Mouse (Mus musculus): ENCODE results near the gene Secisbp2.

Secisbp2 gene

DNA sequence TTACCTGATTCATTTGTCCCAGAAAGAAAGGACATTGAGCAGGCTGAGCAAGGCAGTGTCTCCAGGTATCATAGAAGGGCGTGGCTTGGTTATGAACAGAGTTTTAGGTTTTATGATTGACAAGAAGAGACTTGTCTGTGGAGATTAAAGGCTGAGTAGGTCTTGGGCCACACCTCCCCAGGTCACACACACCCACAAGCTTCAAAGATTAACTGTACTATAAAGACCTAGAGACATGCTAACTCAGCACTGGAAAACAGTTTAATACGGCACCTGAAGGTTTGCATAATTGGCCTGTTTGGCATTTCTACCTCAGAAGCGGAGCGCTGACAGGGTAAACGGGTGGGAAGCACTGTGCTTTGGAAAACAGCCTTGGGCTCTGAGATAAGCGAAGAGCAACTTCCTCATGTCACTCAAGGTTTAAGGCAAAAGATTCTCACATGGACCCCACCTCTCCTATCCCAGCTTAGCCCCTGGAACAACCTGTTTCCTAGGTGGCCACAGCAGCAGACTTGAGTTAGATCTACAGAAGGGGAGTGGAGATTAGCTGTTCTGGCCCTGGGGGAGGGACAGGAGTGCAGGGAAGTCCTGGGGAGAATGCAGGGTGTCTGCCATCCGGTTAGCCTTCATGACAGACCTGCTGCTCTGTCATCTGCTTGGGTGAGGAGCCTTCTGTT is 33.9 kb downstream of the Secisbp2 start:
- peak; percentile 39 to 67 for DNase-seq

DNA sequence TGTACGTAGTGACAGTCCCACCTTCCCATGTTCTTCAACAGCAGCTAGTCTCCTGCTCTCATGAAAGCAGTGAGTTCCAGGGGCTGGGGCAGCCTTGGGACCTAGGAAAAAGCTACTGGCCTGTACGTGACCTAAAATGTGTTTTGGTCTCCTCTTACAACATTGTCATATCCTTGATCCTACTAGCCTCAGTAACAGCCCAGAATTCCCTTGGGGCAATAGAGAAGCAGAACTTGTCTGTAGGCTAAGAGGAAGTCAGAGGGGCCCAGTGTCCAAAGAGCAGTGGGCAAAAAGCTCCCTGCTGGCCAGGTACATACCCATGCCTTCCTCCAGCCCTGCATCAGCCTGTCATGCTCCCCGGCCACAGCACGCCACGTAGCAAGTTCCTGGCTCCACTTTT is 35.5 kb downstream of the Secisbp2 start:
- DNase-seq = no peak

DNA sequence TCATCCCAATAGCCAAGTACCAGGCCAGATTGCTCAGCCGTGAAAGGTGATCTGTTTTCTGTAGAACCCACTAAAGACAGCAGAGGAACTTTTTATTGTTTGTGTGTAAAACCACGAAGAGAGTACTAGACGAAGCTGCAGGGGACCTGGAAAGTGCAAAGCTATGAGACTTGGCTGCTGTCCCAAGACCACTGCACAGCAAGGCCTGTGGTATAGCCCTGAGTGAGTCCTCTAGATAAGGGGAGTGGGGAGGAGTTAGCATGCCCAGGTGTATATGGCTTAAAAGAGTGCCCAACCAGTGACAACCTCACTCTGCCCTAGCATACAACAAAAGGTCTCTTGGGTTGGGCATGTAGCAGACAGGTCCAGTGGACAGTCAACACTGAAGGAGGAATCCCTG is 37.2 kb downstream of the Secisbp2 start:
- no peak for DNase-seq

DNA sequence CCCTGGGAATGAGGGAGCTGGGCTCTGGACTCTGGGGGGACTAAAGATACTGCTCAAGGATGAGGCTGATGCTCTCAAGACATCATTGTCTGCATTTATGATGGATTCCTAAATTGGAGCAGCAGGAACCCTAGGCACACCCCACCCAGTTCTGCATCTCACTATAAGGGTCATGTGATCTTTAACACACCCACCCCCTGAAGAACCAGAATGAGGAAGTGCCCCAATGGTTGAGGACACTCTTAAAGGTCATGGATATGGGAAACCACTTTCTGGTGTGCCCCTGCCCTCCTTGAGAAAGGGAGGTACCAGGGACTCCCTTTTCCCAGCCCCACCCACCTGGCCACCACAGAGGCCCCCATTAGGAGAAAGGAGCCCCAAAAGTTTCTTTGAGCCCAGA is 45.0 kb downstream of the Secisbp2 start:
- DNase-seq = no peak

DNA sequence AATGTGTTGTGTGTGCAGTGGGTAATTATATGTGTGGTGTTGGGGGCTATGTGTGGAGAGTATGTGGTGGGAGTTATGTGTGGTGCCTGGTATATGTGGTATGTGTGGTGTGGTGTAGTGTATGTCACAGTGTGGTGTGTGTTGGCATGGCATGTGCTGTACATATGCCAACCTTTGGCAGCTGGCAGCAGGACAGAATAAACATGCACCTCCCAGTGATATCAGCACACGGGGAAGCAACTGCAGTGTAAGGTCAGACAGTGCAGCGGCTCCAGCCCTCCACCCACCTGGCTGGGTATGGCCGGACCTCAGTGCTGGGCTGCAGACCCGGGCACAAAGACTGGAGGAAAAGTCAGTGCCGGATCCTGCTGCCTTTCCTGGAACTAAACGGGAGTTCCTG is 46.0 kb downstream of the Secisbp2 start:
- DNase-seq = no peak

DNA sequence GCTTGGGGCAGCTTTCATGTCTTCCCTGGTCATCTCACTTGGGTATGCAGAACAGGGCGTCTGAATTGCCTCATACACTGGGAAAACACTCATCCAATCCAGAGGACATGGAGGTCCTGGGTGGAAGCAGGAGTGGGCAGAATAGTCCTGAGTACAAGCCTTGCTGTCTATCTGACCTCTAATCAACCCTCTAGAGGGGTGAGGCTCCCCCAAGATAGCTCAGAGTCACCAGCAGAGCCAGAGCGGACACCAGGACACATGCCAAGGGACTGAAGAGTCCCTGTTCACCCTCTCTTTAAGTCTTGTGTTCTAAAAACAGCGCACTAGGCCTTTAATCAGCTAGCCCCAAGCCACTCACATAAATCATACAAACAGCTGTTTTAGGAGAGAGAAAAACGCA is 46.4 kb downstream of the Secisbp2 start:
- no peak for DNase-seq

DNA sequence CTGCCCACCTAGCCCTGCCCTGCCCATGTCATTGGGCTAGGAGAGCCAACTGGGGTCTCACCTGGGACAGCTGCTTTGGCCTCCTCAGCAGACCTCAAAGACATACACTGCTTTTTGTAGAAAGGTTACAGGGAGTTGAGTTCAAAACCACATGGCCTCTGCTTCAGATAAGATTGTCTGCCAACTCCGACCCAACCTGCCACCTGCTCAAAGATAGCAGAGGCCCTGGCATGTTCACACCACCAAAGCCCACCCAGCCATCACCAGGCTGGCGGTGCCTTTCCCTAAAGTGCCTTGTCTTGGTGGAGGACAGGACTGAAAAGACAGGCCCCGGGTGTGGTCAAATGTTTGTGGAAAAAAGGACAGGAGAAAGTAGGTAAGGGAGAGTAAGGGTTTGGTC is 46.8 kb downstream of the Secisbp2 start:
- DNase-seq = no peak

DNA sequence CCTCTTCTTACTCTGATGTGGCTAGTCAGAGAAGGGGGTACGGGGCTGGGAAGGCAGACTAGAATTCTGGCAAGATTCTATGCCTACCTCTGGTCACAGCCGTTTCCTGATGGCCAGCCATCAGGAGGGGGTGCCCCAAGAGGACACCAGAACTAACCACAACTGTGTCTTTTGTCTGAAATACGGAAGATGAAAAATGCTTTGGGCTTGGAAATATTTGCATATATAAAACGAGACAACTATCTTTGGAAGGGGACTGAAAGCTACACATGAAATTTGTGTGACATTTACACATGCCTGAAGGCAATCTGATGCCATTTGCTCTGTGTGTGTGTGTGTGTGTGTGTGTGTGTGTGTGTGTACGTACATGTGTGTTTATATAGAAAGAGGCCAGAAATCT is 52.4 kb downstream of the Secisbp2 start:
- no peak for DNase-seq

DNA sequence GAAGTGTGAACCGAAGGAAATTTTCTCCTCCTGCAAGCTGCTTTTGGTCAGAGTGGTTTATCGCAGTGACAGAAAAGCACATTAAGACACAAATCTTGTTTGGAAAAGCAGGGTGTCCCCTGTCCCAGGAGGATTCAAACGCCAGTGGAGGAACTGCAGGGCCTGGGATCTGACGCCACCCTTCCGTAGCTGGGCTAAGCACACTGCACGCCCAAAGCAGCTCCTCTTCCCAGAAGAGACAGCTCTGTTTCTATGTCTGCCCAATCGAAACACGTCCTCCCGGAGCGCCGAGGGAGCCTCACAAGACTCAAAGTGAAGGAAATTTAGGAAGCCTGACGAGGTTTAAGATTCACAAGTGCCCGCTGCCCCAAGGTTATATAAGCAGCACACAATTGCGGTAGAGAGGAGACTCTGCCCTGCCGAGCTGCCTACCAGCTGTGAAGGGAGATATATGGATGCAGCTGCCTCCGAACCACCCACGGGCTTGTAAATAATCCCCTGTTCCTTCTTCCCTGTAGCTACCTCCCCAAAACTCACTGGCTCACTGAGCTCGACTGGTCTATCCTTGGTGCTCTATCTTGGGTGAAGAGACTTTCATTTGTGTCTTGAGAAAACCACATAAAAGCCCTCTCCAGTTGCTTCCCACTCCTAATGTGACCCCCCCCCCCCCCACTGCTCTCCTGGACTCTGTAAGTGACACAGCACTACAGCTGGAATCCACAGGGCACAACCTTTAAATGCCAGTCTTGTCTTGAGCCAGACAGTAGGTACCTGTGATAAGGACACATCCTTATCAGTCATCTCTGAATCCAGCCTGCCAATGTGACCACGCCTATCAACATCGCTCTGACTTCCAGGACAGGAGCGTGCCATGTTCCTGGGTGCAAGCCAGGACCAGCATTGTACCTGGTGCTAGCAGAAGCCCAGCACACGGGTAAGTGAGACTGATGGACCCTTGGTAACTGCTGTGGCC is 54.7 kb downstream of the Secisbp2 start:
- no peak for DNase-seq

DNA sequence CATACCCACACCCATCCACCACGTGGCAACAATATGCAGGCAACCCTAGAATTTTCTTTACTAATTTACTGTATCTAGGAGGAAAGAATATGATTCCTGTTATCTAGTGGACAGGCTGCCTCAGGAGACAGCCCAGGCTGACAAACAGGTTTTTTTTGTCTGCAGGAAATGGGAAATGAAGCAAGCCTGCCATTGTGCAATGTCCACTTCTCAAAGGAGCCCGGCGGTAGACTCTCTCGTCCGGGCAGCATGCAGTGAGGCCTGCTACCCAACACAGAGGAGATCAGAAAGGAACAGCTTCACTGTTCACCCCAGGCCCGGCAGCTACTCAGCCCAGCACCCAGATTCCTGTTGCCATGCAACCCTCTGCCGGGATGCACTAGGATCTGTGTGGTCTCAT is 59.2 kb downstream of the Secisbp2 start:
- no peak for DNase-seq

DNA sequence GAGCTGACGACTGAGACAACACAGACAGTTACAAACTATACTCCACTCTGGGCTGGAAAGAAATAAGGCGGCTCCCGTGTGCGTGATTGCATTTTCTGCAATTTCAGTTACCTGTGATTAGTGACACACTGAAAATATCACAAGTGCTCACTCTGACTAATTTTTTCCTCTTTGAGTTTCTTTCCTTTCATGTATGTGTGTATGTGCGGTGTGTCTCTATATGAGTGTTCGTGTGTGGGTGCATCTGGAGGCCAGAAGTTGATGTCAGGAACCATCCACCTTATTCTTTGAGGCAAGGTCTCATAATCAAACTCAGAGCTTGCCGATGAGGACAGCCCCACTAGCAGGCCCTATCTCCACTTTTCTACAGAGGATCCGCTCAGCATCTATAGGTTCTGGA is 60.5 kb downstream of the Secisbp2 start:
- DNase-seq = no peak

DNA sequence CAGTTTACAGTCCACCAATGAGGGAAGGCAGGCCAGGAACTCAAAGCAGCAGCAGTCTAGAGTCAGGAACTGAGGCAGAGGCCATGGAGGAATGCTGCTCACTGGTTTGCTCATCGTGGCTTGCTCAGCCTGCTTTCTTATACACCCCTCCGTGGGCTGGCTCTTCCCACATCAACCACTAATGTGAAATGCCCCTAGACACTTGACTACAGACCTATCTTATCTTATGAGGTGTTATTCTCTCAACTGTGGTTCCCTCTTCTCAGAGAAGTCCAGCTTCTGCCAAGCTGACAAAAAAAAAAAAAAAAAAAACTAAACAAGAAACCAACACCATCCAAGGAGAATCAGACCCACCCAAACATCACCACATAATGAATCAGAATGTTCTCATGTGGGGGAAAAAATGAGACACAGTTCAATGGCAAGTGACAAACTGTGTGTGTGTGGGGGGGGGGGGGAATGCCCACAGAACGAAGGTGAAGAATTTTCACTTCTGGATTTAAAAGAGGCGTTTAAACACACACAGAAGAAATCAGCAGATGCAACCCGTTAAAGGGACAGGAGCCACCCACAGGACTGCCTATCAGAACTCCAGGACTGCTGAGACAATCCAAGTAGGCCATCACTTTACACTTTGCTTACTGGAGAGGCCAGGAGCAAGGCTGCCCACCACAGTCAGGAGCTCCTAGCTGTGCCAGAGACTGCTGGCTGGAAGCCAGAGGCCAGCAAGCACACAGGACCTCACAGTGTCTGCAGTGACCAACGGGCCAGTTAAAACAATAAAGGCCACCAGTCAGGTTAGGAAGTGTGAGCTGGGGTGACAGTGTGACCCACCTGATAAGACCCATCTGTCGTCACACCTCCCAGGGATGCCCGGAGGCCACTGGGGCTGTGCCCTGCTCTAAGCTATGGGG is 65.1 kb downstream of the Secisbp2 start:
- DNase-seq = peak; percentile 35 to 54

DNA sequence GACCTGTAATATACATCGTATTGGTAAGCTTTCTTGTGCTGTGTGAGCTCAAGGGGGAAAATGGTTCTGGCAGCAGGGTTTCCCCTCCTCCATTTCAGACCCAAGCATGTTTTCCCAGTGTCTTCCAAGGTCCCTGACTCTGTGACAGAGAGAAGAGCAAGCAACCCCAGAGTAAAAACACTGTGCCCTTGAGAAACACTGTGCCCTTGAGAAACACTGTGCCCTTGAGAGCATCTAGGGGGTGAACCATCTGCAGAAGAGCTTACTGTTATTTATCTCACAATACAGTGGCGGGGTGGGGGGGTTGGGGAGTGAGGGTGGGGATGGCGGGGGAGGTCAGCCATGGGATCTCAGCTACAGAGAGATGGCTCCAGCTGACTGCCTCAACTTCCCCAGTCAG is 67.8 kb downstream of the Secisbp2 start:
- DNase-seq = no peak

DNA sequence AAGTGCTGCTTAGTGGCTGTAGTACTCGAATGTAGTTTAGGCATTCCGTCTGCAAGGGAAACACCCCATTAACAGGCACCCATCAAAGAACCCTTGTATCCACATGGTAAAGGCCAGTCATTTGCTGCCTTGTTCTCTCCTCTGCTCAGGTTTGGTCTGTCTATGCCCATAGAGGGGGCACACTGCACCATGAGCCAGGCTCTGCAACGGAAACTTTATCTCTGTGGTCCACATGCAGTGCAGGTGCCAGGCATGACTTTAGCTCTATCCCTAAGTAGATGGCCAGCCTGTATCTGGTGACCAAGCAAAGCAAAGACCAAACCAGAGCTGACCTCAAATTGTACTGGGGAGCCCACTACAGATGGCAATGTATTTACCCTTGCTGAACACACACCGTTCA is 69.1 kb downstream of the Secisbp2 start:
- DNase-seq = no peak

DNA sequence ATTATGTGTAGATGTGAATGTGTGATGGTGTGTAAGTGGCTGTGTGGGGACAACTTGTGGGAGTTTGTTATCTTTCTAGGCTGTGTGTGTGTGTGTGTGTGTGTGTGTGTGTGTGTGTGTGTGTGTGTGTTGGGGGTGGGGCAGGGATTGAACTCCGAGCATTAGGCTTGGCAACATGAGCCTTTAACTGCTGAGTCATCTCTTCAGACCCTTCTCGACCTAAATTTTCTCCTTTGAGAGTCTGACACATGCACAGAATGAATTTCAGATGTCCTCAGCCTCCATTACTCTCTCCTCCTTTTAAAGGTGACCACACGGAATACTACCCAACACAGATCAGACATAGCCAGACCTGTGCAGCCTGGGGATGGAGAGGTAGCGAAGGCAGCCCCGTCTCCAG is 71.6 kb downstream of the Secisbp2 start:
- DNase-seq = no peak

DNA sequence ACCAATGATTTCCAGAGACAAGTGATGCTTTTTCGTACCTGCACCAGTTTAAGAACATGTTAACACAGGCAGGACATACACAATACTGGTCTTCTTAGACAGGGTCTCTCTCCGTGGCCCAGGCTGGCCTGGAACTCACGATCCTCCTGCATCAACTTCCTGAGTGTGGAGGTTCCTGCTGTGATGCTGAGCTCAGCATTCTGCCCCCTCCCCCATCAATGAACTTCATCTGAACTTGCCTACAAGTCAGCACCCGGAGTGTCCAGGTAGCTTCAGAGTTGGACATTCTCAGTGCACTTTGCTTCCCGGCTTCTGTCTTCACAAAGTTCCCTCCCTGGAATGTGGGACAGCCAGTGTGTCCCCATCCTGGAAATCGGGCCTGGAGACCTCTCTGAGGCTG is 73.1 kb downstream of the Secisbp2 start:
- no peak for DNase-seq

DNA sequence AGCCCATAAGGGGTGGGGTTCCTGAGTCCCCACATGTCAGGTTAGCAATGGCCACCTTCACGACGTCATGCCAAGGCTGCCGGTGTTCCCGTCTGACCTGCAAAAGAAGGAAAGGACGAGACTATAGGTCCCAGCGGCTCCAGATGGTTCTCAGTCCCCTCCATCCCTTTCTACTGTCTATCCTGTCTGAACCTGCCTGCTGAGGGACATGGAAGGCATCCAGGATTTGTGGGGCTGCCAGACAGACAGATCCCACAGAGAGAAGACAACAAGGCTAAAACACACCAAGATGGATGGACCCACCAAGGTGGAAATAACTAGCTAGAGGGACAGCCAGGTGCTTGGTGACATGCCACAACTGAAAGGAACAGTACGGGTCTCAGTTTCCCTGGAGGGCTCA is 73.9 kb downstream of the Secisbp2 start:
- DNase-seq = no peak

DNA sequence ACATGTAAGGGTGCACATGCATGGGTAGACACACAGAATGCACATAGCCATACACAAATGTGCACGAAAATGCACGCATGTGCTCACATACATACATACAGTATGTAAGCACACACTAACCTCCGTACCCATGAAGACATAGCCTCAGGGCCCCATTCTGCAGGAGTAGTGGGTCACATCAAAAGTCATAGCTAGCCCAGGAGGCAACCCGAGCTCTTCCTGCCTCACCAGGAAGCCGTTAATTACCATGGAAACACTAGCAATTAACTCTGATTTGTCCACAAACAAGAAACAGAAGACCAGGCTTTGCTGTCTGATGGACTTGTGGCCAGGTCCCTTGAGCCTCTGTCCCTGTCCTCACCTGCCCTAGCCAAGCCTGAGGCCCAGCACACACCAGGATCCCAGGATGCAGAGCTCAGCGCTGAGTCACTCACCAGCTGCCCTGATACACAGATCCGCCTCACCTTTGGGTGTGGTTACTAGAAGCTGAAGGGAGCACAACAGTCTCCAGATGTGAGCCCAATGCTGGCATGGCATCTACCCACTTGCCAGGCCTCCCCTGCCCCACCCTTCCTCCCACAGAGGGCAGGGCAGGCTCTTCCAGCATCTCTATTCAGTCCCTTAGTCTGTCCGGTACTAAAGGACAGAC is 74.6 kb downstream of the Secisbp2 start:
- no peak for DNase-seq

DNA sequence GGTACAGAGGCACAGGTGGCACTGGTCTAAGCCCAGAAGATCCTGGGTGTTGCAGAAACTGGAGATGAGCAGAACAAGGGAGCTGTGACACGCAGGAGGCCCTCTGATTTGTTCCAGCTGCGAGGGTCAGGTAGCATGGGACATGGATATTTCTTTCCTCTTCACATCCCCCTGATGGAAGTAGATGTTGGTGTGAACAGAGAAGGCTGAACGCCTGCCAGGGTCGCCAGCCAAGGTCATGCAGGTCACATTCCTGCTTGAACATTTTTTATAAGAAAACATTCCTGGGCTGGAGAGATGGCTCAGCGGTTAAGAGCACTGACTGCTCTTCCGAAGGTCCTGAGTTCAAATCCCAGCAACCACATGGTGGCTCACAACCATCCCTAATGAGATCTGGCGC is 75.9 kb downstream of the Secisbp2 start:
- DNase-seq = peak in 1 of 2 experiments; percentile 48

DNA sequence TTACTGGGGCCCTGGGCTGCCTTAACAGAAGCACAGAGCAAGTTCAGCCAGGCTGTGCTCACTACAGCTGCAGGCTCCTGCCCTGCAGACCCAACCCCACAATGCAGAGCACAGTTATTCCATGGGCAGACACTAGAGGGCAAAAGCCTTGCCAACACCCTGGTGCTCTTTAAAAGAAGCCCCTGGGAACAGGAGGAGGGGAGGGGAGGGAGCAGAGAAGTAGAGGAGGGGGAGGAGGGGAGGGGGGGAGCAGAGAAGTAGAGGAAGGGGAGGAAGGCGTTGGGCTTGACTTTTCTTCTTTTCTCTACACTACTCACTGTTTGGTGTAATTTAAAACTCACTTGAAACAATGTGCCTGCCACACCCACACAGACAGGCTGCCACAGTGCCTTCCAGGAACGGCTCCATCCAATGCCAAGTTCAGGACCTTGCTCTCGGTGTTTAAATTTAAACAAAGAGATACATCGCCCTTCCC is 78.4 kb downstream of the Secisbp2 start:
- no peak for DNase-seq

DNA sequence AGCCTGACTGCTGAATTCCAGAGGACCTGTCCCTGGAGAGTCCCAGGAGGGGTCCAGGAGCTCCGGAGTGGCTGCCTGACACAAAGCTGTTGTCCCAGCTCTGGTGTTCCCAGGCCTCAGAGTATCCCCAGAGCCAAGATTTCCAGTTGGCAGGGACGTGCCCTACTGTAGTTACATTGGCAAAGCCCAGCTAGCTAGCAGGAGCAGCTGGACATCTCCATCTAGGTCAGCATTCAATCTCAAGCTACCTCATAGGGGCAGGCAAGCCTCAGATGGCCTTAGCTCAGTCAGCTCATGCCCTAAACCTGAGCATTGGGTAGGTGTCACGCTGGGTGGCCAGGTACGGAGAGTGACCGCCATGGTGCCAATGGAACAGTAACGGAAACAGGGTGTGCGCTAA is 80.0 kb downstream of the Secisbp2 start:
- DNase-seq = no peak

DNA sequence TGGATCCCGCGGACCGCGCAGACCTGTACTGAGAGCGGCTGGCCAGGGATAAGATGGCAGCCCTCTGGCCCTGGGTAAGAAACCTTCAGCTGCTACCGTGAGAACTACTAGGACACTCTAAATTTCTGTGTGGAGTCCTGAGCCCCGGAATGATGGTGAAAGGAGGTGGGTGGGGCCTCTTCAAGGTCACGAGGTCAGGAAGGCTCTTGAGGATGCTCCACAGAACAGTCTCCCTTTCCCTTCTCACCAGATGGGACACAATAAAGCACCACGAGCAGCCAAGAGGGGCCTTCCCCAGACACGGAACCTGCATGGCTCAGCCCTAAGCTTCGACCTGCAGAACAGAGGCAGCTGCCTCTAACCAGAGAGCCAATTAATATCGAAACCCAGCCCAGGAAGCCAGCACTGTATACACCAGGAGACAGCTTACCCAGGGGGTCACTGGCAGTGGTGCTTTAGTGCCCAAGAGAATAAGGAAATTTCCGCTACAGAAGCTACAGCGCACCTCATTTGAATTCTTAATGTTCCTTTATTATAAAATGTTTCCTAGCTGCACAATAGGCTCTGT is 80.7 kb downstream of the Secisbp2 start:
- no peak for DNase-seq
